Mouse (Mus musculus): ENCODE measurements around the gene Prkch.

DNA sequence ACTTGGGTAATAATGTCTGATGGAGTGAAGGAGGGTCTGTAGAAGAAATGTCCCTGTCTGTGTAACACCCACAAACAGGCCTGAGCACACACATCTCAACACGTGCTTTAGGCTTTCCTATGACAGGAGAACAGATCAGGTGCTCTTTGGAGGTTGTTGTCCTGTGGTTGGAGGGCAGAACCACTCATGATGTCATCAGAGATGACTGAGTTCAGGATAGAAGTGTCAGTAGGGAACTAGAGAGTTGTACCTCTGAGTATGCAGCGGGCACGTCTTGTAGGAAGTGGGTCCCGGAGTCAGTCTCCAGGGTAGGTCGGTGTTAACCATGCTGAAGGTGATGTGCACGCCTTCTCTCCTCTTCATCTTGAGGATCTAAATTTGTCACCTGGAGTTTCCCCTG is 19.1 kb downstream of the Prkch start:
- no peak for TF ChIP-seq CTCF (IDR thresholded peaks at IDR 0.05; ENCODE audit: control insufficient read depth, insufficient read depth, insufficient replicate concordance, low read depth, low read length)
- no peak for TF ChIP-seq POLR2A (IDR thresholded peaks at IDR 0.05; ENCODE audit: control insufficient read depth, low read depth, low read length)
